Mouse (Mus musculus): ENCODE data around the gene H2bfm. TPM values are rescaled to one million over a fixed set of nuclear protein-coding genes. Genes with fewer than 3 reads are reported as not detected.
"Not testable (repeated sequence)": the region's sequence is repeated elsewhere in the genome, so short reads cannot be mapped to it uniquely, and the experiment has no call there.

The H2bfm gene
- total RNA-seq (2014; fragmentation: Nextera tagmentation), result not detected in 2 replicates
- not detected in 2 replicates for total RNA-seq (2017)

DNA sequence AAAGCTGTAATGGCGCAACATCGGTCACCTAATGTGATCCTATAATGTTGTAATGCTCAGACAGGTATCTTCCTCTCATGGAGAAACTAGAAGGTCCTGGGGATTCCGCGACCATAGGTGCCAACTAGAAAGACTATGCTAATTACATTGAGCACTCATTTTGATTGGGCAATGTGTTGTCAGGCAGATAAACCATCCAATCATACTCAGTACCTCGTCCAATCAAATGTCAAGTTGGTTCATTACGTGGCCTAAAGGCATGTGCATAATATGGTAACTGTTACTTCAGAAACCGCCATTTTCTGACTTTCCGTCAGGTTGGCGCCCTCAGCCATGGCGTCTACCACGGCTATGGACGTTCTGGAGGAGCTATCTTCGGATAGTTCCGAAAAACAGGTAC lies at the start of gene H2bfm:
H2bfm (plus strand) TSS at position 295 of the 400 bp plus-strand sequence.
- ATAC-seq (replicated peaks; ENCODE audit: low FRiP score, low TSS enrichment, poor library complexity, severe bottlenecking), result no peak

DNA sequence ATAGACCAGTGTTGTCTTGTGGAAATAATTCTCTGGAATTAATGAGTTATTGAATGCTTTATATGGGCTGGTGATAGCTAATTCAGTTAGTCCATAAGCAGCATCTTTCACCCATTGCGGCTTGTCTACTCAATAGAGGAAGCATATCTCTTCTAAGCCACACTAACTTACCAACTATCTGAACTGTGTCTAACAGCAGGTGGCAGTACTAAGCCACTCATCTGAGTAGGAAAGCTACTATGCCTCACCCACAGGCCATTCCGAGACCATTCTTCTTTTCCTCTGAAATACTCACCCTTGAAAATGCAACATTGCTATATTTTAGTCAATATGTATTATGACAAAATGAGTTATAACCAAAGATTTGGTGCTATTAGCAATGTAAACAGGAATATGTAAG lies 31.4 kb upstream of the H2bfm start:
- no peak for ATAC-seq (replicated peaks; ENCODE audit: low FRiP score, low TSS enrichment, poor library complexity, severe bottlenecking)

DNA sequence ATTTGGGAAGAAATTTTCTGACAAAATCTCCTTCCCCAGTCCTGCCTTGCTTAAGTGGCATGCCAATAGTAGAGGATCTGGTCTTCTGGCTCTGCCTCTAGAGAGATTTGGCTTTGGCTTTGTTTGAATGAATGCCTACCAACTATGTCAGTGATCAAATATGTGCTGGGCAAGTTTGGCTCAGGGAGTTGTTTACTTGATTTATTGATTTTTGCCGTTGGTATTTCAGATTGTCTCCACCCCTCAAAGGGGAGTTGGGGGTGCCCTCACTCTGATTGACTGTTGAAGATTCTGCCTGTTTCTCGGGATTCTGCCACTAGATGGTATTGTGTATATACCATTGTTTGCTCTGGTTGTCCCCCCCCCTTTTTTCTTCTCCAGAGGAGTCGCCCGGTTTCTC lies 22.8 kb upstream of the H2bfm start:
- ATAC-seq (replicated peaks; ENCODE audit: low FRiP score, low TSS enrichment, poor library complexity, severe bottlenecking), result no peak

DNA sequence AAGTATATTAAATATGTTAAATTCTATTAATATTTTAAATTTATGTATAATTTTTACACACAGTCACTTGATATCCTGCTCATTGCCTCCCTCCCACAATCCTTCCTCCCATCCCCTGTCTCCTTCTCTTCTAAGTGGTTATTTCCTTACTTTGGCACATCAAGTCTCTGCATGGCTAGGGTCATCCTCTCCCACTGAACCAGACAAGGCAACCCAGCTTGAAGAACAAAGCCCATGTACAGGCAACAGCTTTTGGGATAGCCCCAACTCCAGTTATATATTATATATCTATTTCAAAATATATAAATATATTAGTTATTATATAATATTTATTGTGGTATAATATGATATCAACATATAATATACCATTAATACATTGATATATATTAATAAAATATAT lies 1.3 kb upstream of the H2bfm start:
- ATAC-seq (replicated peaks; ENCODE audit: low FRiP score, low TSS enrichment, poor library complexity, severe bottlenecking), result no peak

DNA sequence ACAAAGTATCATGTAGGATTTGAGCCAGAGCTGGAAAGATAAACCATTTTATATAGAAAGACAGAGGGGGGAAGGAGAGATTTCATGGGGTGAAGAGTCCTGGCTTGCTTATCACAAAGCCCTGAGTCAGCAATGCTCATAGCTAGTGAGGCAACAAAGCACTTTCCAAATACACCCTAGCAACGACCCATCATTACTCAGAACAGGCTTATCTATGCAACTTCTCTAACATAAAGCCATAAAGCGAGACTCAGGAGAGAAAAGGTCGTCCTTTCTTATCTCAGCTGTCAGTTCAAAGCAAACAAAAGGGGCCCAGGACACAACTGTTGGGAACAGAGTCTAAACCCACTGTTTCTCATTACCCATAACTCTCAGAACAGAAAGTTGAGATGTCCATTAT lies 10.9 kb downstream of the H2bfm start:
- no peak for ATAC-seq (replicated peaks; ENCODE audit: low FRiP score, low TSS enrichment, poor library complexity, severe bottlenecking)

DNA sequence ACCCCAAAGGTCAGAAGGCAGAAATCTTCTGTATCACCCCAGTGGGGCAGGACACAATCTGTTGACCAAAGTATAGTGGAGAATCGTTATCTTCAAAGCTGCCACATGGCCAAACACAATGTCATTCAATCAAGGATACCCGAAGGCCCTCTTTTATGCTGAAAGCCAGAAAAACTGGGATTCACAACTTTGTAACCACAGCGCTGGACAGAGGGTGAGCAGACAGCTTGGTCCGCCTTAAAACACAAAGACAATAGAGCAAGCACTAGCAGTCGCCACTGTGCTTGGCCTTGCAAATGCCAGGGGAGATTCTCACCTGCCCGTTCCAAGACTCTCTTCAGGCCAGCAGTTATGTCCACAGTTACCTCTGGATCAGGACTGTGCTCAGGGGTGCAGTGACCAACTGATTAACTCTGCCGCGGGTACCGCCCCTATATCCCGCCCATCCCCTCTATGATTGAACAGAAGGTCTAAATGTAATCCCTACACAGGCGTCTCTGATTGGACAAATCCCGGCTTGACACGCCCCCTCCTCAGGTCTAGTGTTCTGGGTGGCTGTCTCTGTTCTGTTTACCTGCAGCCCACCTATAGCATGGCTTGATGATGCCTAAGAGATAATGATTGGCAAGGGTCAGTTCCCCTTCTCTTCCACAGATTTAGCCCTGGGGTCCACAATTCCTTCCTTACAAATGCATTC lies 30.6 kb downstream of the H2bfm start:
- peak; percentile 85 for ATAC-seq (replicated peaks; ENCODE audit: low FRiP score, low TSS enrichment, poor library complexity, severe bottlenecking)

DNA sequence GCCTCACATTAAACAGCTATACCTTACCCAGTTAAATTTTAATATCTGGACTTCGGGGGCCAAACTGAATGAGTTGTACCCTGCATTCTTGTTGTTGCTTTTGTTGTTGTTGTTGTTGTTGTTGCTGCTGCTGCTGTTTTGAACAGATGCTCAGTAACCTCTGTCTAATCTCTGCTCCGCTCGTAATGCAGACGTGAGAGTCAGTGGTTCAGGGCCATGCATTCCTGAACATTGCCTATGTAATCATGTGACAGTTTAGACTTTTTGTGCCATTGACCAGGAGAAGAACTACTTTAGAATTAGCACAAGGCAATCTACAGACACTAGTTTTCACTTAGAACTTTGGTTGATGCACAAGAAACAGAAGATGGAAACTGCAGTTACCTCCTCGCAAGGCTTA lies 31.2 kb downstream of the H2bfm start:
- not testable (repeated sequence) for ATAC-seq (replicated peaks; ENCODE audit: low FRiP score, low TSS enrichment, poor library complexity, severe bottlenecking)

DNA sequence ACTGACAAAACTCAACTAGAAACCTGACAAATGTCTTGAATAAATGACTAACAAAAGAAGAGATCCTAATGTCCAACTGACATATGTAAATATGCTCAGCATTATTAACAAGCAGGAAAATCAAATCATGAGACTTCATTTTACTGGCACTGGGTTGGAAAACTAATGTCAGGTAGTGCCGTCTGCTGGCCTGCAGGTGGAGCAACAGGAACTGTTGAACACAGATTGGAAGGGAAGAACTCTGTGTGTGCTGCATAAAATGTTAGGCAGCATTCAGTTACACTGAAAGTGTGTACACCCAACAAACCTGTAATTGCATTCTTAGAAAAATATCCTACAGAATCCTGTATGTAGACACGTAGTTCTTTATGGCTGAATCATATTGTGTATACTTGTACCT lies 32.6 kb downstream of the H2bfm start:
- peak; percentile 74 for ATAC-seq (replicated peaks; ENCODE audit: low FRiP score, low TSS enrichment, poor library complexity, severe bottlenecking)

DNA sequence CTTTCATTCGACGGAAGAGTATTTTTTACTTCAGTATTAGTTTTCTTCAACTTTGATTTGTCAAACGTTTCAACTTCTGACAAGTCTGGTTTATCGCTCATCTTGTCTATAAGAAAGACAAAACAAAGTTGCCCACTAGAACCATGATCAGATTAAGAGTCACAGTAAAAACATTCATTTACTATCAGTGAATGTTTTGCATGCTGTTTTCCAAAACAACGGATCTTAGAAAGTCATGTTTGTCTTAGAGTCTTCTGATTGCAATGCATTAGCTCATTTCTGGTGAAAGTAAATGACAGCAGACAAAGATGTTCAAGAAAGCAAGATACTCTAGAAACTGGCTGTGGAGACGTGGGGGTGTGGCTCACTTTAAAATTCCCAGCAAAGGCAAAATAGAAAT lies 48.3 kb downstream of the H2bfm start, which contains the start of gene Tmsb15b2:
Tmsb15b2 (minus strand) TSS at position 101 of the 400 bp plus-strand sequence.
- ATAC-seq (replicated peaks; ENCODE audit: low FRiP score, low TSS enrichment, poor library complexity, severe bottlenecking), result not testable (repeated sequence)

DNA sequence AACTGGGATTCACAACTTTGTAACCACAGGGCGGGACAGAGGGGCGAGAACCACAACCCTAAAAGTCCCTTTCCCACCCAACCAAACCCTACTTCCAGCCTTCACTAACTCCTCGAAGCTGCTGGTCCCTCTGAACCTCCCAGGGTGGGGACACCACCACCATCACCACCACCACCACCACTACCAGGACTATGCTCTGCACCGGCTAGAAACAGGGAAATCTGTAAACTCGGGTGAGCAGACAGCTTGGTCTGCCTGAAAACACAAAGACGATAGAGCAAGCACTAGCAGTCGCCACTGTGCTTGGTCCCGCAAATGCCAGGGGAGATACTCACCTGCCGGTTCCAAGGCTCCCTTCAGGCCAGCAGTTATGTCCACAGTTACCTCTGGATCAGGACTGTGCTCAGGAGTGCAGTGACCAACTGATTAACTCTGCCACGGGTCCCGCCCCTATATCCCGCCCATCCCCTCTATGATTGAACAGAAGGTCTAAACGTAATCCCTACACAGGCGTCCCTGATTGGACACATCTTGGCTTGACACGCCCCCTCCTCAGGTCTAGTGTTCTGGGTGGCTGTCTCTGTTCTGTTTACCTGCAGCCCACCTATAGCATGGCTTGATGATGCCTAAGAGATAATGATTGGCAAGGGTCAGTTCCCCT lies 49.4 kb downstream of the H2bfm start, which contains the start of the genes Tmsb15l and Tmsb15b1:
Tmsb15l (minus strand) TSS at position 446 of the 661 bp plus-strand sequence.
Tmsb15b1 (minus strand) TSS at position 451 of the 661 bp plus-strand sequence.
- ATAC-seq (replicated peaks; ENCODE audit: low FRiP score, low TSS enrichment, poor library complexity, severe bottlenecking), result peak; percentile 100

Other genes with a start within 250 kb of the H2bfm start
- 0.42 and 2.9 TPM in 2 replicates for gene Tceal1, start 219.3 kb upstream of the H2bfm start, total RNA-seq (2014; fragmentation: Nextera tagmentation)
- 3.7 and 6.7 TPM in 2 replicates for gene Tceal1, start 219.3 kb upstream of the H2bfm start, total RNA-seq (2017)
- 244 and 291 TPM in 2 replicates for gene Morf4l2, start 183.6 kb upstream of the H2bfm start, total RNA-seq (2014; fragmentation: Nextera tagmentation)
- 999 and 1,143 TPM in 2 replicates for gene Morf4l2, start 183.6 kb upstream of the H2bfm start, total RNA-seq (2017)
- gene Glra4, start 147.2 kb upstream of the H2bfm start, total RNA-seq (2014; fragmentation: Nextera tagmentation), result not detected in 2 replicates
- gene Glra4, start 147.2 kb upstream of the H2bfm start, total RNA-seq (2017), result not detected in 2 replicates
- 6.2 and 7.4 TPM in 2 replicates for gene Plp1, start 104.7 kb upstream of the H2bfm start, total RNA-seq (2014; fragmentation: Nextera tagmentation)
- gene Plp1, start 104.7 kb upstream of the H2bfm start, total RNA-seq (2017), result 0.99 and 1.1 TPM in 2 replicates
- not detected in 2 replicates for gene Rab9b, start 58.6 kb upstream of the H2bfm start, total RNA-seq (2014; fragmentation: Nextera tagmentation)
- not detected in 2 replicates for gene Rab9b, start 58.6 kb upstream of the H2bfm start, total RNA-seq (2017)
- not detected in 2 replicates for gene Tmsb15b2, start 48.2 kb downstream of the H2bfm start, total RNA-seq (2014; fragmentation: Nextera tagmentation)
- gene Tmsb15b2, start 48.2 kb downstream of the H2bfm start, total RNA-seq (2017), result 7.2 TPM in 1 of 2 replicates, not detected in the other
- gene Tmsb15l, start 49.5 kb downstream of the H2bfm start, total RNA-seq (2014; fragmentation: Nextera tagmentation), result 1.2 and 3.9 TPM in 2 replicates
- 1.6 TPM in 1 of 2 replicates, not detected in the other for gene Tmsb15l, start 49.5 kb downstream of the H2bfm start, total RNA-seq (2017)
- gene Tmsb15b1, start 49.5 kb downstream of the H2bfm start, total RNA-seq (2014; fragmentation: Nextera tagmentation), result 4.0 TPM in 1 of 2 replicates, not detected in the other
- gene Tmsb15b1, start 49.5 kb downstream of the H2bfm start, total RNA-seq (2017), result 7.0 and 13.2 TPM in 2 replicates
- not detected in 2 replicates for gene Zcchc18, start 65.8 kb downstream of the H2bfm start, total RNA-seq (2014; fragmentation: Nextera tagmentation)
- gene Zcchc18, start 65.8 kb downstream of the H2bfm start, total RNA-seq (2017), result not detected in 2 replicates
- 3.6 and 8.8 TPM in 2 replicates for gene Slc25a53, start 111.0 kb downstream of the H2bfm start, total RNA-seq (2014; fragmentation: Nextera tagmentation)
- 5.9 and 6.0 TPM in 2 replicates for gene Slc25a53, start 111.0 kb downstream of the H2bfm start, total RNA-seq (2017)
- 3.4 and 5.5 TPM in 2 replicates for gene Fam199x, start 122.3 kb downstream of the H2bfm start, total RNA-seq (2014; fragmentation: Nextera tagmentation)
- 7.1 and 10.6 TPM in 2 replicates for gene Fam199x, start 122.3 kb downstream of the H2bfm start, total RNA-seq (2017)
- gene Esx1, start 194.8 kb downstream of the H2bfm start, total RNA-seq (2014; fragmentation: Nextera tagmentation), result not detected in 2 replicates
- not detected in 2 replicates for gene Esx1, start 194.8 kb downstream of the H2bfm start, total RNA-seq (2017)